In the genomic region with DNA sequence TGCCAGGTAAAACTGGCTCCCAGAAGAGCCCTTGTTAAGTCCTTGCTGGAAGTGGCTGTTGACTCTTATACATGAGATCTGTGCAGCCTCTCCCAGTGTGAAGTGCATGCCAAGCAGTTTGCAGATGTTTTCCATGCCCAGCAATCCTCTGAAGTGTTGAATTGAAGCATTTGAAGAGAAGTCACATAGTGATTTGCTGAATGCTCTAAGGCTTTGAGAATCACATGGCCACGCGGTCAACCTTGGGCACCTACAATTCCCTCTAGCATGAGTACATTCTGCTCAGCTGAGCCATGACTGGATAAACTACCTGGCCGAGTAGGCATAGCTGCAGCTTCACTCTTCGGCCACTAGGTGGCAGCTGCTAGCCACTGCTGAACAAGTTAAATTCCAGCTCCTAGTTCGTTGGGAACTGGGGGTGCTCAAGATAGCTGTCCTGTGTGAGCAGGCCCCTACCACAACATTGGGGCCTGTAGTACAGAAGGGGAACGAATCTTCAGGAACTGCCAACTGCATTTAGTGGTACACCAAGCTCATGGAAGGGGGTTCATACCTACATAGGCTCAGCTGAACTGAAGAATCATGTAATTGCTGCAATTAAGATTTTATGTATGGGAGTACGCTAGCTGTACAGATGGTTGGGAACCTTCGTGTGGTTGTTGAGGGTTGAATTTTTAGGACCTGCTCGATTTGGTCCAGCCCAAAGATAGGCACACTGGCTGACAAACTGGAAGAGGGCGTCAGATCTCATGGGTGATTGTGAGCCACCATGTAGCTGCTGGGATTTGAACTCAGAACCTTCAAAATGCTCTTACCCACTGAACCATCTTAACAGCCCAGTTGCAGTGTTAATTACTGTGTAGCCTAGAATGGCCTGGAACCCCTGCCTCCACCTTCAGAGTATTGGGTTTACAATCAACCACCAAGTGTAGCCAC, we compare ENCODE assay signal across 1 mouse cellular context.
TF ChIP-seq lines count a peak whose summit lies in the region.

No protein-coding gene starts in this region.

TF ChIP-seq in CH12.LX, 34 proteins besides CTCF, POLR2A, EP300 and RAD21 (continued from another document):
- TF ChIP-seq UBTF (IDR thresholded peaks at IDR 0.05; ENCODE audit: low read depth, low read length) (no peak), SMC3 (IDR thresholded peaks at IDR 0.05; ENCODE audit: low read depth, low read length) (peak; percentile 84), USF2 (conservative IDR thresholded peaks at IDR 0.05; ENCODE audit: low read depth, low read length) (no peak), PAX5 (IDR thresholded peaks at IDR 0.05; ENCODE audit: low read length) (no peak), TCF12 (IDR thresholded peaks at IDR 0.05; ENCODE audit: low read depth, low read length) (no peak), POLR2AphosphoS2 (IDR thresholded peaks at IDR 0.05; ENCODE audit: low read depth, low read length) (peak; percentile 98), MAZ (IDR thresholded peaks at IDR 0.05; ENCODE audit: low read depth, low read length) (0 out of 2 replicates have a peak, but pooled peaks have one; percentile 64), GABPA (IDR thresholded peaks at IDR 0.05; ENCODE audit: insufficient replicate concordance, low read depth, low read length) (no peak), E2F4 (IDR thresholded peaks at IDR 0.05; ENCODE audit: insufficient replicate concordance, low read depth, low read length) (no peak), USF1 (IDR thresholded peaks at IDR 0.05; ENCODE audit: low read depth, low read length) (no peak), IRF4 (IDR thresholded peaks at IDR 0.05; ENCODE audit: low read depth, low read length) (peak; percentile 49), TBP (conservative IDR thresholded peaks at IDR 0.05; ENCODE audit: low read depth, low read length) (no peak), NRF1 (IDR thresholded peaks at IDR 0.05; ENCODE audit: low read depth, low read length) (0 out of 2 replicates have a peak, but pooled peaks have one; percentile 39), CHD2 (IDR thresholded peaks at IDR 0.05; ENCODE audit: low read length) (peak; percentile 72; the same call in 1 of the 2 replicates), HCFC1 (IDR thresholded peaks at IDR 0.05; ENCODE audit: low read depth, low read length) (peak; percentile 22; the same call in 1 of the 2 replicates), ELF1 (IDR thresholded peaks at IDR 0.05; ENCODE audit: low read depth, low read length) (peak; percentile 55; the same call in 1 of the 2 replicates), MYC (IDR thresholded peaks at IDR 0.05; ENCODE audit: low read depth, low read length) (peak; percentile 78), ETS1 (conservative IDR thresholded peaks at IDR 0.05; ENCODE audit: low read depth, low read length) (peak; percentile 45), RCOR1 (conservative IDR thresholded peaks at IDR 0.05; ENCODE audit: low read depth, low read length) (peak; percentile 85; the same call in 1 of the 2 replicates), ZC3H11A (IDR thresholded peaks at IDR 0.05; ENCODE audit: low read depth, low read length) (peak; percentile 43), MXI1 (IDR thresholded peaks at IDR 0.05; ENCODE audit: low read depth, low read length) (peak; percentile 68; the same call in 1 of the 2 replicates), KAT2A (IDR thresholded peaks at IDR 0.05; ENCODE audit: insufficient replicate concordance, low read length) (0 out of 2 replicates have a peak, but pooled peaks have one; percentile 63), MAFK (IDR thresholded peaks at IDR 0.05; ENCODE audit: insufficient replicate concordance, low read length) (peak; percentile 69; the same call in 1 of the 2 replicates), MEF2A (IDR thresholded peaks at IDR 0.05; ENCODE audit: borderline replicate concordance, low read depth, low read length) (peak; percentile 64; the same call in 1 of the 2 replicates), NELFE (IDR thresholded peaks at IDR 0.05; ENCODE audit: low read depth, low read length) (peak; percentile 77), BHLHE40 (IDR thresholded peaks at IDR 0.05; ENCODE audit: low read depth, low read length) (peak; percentile 43), ZKSCAN1 (IDR thresholded peaks at IDR 0.05; ENCODE audit: borderline replicate concordance, low read depth, low read length) (no peak)
